Mouse (Mus musculus) mouse embryonic stem cell (cell line): ENCODE measurements at regions not wholly inside any gene's neighbourhood (a gene's known extent, or its start where the extent isn't known, plus 50 kb on each side); places are given as distances from the start of the nearest gene placed in this dataset.

Source experiments
- in situ Hi-C, 2 experiments: fragments of 300-500 bp; cut with MboI; formaldehyde crosslinking; loops; 1 replicate in 1 of 2; 3 replicates in 1 of 2; pipeline ENCODE4 v1.14.3; 2019 to 2020; ENCODE audit warnings: low sequenced_read_pairs in 2 of 2, low pct_unique_long_range_greater_than_20kb in 1 of 2, mixed read lengths in 1 of 2; ENCODE audit not compliant: unreplicated experiment in 1 of 2

DNA sequence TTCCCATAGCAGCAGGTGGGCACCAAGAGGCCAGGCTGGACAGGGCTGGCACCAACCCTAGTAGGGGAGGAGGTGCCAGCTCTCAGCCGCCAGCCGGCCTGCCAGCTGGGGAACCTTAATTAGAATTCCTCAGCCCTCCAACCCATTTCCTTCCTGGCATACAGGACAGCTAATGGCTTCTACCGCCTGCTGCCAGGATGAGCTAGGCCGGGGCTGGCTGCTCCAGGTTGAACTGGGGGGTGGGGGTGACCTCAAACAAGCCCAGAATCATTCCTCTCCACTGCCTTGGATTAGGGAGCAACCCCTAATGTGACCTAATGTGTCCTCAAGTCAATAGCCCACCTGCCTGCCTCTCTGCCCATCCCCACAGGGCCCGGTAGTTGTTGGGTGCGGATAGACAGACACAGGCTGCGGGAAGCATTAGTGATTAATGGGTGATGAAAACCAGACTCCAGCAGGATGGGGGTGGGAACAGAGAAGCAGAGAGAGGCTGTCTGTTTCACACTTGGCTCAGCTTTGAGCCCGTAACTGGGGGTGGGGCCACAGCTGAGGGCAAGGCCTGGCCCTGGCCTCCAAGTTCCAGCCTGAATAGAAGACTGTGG, 105.9 kb downstream of the Zfp36l2 start:
- in situ Hi-C loops = no loop called here

DNA sequence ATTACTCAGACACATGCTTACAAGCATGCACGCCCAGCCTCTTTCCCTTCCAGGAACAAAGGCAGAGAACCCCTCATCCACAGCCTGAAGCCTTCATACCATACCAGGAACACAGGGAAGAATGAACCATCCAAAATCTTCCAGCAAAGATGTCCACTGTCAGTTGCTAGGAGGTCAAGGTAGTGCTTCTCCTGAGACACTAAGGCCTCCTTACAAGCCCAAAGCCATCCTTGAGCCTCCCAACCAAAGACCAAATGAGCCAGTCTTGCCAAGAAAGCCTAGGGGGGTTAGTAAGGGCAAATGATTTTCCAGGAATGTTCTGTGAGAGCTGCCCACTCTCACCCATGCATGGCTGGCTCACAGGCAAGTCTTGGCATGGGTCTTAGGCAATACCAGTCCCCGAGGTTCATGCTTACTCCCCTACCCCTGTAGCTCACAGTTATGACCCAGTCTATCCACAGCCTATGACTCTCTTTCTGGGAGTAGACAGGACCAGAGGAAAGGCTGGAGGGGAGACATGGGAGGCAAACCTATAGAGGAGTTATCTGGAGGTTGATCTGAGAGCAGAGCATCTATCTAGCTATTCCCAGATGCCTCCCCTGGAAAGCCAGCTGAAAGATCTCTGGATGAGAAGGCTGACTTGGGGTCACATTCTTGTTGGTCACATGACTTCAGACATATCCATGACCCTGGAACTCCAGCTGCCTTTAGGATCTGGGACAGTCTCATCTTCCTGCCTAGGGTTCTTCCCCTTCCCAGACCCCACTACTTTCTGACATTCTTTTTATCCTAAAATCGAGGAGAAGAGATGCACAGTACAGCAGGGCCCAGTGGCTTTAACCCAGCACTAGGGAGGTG, 112.4 kb downstream of the Zfp36l2 start:
- in situ Hi-C loops = no loop called here

DNA sequence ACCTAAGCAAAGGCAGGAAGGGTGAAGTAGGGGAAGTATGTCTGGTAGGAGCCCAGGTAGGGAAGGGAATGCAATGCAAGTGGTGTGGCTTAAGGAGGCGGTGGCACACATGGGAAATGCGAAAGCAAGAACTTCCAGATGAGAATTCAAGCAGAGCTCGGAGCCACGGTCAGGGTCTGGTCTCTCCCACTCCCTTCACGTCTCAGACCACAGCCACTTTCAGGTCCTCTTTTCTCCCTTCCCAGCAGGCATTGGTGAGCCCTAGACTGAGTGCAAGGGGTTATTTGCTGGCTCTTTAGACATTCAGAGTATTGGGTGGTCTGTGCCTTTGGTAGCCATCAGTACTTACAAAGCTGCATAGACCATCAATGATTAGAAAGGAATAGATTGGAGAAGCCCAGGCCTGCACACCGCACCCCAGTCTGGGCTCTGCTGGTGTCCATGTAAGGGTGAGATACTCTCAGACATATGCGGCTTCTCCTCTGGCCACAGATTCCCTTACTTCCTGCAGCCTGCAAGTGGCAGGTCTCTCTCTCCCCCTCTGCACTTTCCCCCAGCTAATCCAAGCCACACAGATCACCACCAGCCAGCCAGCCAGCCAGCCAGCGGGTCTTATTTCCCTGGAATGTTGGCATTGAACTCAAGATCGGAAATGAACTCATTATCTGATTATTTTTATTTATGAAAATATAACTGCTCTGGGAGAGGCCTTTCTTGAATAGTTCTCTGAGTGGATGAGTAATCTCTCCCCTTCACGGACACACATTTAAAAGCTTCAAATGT, 113.6 kb downstream of the Zfp36l2 start:
- in situ Hi-C loops = no loop called here

DNA sequence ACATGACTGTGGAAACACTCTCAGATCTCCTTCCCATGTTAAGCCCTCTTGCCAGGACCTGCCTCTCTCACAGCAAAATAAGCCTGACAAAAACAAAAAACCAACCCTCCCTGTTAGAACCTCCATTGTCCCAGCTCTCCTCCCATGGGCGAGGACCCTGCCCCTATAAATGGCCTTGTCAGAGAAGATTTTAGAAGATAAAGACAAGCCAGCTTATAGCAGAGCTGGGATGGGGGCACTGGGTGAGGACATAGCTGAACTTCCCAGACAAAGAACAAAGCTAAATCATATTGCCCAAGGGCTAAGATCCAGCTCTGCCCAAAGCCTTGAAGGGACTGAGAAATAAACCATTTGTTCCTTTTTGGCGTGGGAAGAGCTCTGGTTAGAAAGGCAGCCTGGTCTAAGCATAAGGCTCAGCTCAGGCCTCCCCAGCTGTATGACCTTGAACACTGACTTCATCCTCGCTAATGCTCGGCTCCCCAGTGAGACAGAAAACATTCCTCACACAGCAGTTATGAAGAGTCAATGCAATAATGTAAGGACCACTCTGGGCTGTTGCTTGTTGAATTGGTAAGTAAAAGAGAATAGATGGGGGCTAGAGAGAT, 115.2 kb downstream of the Zfp36l2 start:
- in situ Hi-C loops = no loop called here

DNA sequence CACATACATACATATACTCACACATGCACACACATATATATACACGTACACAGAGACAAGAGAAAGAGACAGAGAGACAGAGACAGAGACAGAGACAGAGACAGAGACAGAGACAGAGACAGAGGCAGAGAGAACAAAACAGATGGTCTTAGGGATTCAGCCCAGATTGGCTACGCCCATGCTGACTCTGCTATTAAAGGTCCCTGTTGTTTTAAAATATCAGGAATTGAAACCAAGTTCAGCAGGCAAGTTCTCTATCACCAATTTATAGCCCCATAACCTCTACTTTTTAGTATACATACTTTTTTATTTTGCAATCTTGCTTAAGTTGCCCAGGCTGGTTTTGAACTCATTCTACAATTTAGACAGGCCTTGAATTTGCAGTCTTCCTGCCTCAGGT, 115.9 kb downstream of the Zfp36l2 start:
- in situ Hi-C loops = no loop called here

DNA sequence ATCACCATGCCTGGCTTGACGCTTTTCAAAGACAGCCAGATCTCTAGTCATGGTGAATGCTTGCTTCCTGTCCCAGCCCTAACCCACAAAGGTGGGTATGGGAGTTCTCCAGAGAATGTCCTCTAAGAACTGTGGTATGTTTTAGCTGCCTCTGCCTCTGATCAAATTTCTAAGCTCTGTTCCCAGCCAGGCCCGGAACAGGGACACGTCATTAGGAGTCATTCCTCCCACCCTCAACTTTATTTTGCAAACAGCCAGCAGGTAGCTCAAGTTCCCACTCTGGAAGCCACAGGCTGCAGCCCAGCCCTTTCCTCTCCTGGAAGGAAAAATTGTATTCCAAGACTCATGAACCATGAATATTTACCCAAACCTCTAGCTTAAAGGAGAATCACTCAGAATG, 117.2 kb downstream of the Zfp36l2 start:
- in situ Hi-C loops = no loop called here

DNA sequence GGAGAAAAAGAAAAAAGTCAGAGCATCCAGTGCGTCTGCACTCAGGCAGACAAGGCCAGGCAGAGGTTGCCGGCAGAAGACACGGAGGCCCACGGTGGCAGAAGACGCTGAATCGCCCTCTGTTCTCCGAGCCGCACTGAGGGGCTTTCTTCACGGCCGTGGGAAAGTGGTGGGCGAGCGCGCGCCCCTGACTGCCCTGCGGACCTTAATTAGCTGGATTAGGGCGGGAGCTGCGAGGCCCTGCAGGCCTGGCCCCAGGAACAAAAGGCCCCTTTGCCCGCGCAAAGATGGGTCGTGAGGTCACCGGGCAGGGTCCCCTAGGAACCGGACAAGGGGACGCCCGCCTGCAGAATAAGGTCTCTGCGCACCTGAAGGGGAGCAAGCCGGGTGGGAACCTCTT, 120.6 kb downstream of the Zfp36l2 start:
- in situ Hi-C loops = no loop called here

DNA sequence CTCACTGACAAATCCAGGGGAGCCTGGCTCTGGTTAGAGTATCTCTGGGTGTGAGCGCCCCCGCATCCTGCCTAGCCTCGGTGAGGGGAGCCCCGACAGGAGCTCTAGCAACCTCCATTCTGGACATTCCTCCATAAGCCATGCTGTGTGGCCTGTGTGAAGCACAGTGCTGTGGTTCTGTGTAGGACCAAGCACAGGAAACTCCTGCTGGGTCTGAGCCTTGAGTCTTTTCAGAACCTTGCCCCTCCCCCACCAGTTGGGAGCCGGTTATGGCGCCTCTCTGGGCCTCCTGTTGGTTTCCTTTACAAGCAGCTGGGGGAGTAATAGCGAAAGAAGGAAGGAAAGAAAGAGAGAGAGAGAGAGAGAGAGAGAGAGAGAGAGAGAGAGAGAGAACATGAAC, 124.0 kb downstream of the Zfp36l2 start:
- in situ Hi-C loops = no loop called here

DNA sequence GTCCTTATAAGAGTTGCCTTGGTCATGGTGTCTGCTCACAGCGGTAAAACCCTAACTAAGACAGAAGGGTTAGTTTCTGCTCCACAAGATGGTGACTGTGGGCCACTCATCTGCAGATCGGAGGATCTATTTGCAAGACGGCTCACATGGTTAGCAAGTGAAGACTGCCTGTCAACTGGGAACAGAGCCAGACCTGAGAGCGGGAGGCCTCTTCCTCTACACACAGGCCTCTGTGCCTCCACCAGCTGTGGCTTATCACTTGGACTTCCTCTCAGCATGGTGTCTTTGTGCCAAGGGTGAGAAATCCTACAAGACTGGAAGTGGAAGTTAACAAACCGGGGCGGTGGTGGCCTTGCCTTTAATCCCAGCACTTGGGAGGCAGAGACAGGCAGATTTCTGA, 126.1 kb downstream of the Zfp36l2 start:
- in situ Hi-C loops = no loop called here

DNA sequence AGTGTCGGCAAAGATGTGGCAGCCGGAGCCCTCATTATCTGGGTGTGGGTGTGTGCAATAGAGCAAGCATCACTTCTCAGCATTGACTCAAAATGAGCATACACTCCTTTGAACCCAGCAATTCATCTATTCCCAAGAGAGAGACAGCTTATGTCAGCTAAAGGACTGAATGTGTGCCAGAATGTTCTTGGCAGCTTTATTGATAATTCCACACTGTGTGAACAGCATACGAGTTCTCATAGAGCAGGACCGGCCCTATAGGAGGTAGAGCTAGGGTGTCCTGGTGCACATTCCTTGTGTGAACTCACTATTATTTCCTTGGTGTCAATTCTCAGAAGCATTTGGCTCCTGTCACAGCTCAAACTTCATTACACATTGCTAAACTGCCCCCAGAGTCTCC, 131.3 kb downstream of the Zfp36l2 start:
- in situ Hi-C loops = no loop called here

DNA sequence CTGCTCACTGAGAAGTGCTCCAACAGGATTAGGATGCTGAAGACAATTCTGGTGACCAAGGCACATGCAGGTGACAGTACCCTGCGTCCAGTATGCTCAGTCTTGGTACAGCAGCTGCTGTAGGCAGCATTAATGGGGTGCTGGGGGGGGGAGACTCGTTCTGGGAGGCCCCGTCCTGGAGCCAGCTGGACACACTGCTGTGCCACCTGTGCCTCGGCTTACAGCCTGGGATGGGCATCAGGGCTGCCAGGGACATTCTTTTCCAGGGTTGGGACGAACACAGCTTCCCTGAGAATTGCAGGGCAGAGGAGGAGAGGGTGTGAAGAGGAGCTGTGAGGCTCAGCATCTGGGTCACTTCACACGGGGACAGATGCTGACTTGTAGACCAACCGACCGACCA, 135.3 kb downstream of the Zfp36l2 start:
- in situ Hi-C loops = no loop called here

DNA sequence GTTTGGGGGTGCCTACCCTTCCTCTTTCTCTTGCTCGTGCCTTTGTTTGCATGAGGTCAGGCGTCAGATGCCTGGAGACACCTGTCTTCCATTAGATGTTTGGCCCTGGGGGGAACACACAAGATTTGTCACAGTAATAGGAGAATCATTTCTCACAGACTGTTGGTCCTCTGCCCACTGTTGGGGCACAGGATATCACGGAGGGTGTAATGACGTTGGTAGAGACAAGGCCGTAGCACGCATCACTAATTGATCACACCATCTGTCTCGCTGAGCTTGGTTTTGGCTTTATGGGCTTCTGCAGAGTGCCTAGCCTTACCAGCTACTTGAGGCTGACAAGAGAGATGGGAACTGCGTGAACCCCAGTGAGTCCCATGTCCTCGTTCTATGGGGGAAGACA, 136.5 kb downstream of the Zfp36l2 start:
- in situ Hi-C loops = no loop called here

DNA sequence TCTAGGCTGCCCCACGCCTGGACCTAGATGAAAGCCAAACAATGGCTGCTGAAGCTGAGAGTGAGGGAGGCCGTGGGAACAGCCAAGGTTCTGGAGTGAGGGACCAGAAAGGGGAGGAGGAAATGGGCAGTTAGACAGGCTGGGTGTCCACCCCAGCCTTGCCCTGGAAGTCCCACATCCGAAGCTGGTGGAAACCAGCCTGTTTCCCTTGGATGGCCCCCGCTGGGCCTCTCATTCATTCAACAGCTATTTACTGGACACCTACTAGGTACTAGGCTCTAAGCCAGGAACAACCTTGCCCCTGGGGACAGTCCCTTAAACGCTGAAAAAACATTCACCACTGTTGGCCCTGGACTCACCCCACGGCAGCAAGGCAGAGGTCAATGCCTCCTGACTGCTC, 139.2 kb downstream of the Zfp36l2 start:
- in situ Hi-C loops = no loop called here

DNA sequence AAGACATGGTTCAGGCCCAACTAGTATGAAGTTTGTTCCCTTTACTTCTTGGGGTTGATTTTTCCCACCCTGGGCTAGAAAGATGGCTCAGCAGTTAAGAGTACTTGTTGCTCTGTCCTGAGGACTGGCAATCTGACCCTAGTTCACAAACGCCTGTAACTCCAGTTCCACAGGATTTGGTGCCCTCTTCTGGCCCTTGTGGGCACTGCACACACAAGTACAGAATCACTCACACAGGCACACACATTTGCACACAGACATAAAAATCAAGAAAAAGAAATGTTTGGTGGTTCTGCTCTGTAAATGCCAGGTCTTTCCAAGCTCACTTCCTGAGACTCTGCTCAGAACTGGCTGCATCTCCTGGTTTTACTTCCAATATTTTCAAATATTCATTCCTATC, 140.2 kb downstream of the Zfp36l2 start:
- in situ Hi-C loops = no loop called here

DNA sequence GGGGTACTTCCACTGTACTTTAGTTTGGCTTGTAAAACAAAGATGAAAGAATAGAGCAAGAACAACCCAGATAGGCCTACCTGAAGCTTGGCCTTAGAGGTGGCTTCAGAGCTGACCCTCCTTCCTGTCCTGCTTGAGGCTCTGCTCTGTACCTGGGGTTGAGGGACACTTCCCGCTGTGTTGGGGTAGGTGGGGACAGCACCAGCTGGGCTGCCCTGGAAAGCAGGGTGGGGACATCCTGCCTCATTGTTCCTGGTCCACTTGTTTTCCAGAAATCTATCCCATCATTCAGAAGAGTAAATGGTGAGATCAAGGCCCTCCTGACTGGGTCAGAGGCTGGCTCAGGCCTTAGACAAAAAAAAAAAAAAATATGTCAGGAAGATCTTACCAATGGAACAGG, 141.9 kb downstream of the Zfp36l2 start:
- in situ Hi-C loops = no loop called here

DNA sequence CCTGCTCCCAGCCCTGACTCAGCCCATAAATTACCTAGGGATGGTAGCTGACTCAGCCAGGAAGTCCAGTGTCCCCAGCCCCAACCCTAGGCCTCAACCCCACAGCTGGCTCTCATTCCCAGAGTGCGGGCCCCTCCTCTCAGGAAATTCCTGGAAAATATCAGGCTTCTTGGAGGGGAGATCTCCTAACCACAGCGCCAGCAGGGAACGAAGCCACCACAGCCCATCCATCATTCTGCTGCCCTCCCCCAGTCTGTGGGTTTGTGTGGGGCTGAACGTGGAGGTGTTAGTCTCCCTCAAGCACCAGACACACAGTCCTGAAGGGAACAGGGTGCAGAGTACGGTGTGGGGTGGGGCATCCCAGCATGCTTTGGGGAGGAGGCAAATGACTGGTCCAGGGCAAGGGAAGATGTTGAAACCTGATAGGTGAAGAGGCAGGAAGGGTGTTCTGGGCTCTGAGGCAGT, 143.2 kb downstream of the Zfp36l2 start:
- in situ Hi-C loops = no loop called here

DNA sequence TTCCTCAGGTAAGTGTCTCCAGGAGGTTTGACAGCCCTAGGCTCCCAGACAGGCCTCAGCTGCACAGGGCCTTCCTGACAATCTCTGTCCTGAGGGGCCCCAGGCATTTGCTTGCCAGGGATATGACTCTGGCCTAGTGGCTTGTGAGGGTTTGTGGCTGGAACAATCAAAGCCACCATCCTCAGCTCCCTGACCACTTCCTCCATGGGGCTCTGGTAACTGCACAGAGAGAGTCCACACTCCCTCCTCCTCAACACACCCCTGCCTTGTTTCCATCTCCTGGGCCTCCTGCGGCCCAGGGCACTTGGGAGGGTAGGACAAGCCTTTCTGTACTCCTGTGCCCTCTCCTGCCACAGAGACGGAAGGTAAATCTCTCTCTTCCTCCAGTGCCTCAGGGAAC, 144.6 kb downstream of the Zfp36l2 start:
- in situ Hi-C loops = no loop called here

DNA sequence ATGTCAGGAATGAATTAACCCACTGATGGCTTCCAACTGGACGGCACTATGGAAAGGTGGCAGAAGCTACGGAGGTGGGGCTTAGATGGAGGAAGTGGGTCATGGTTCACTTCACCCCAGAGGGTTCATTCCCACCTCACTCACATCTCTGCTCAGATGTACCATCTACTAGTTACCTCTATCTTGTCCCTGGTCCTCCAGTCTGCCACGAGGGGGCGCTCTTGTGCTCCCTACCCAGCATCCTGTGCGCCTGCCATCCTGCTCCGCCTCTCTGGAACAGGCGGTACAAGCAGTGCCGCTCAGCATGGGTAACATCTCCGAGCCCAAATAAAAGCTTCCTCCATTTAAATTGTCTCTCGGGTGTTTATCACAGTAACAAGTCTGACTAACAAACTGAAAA, 148.3 kb downstream of the Zfp36l2 start:
- in situ Hi-C loops = no loop called here
